Mouse (Mus musculus): ENCODE measurements around the gene Trmt10b. TPM values are rescaled to one million over a fixed set of nuclear protein-coding genes. Genes with fewer than 3 reads are reported as not detected.

Trmt10b gene
- total RNA-seq (2014; fragmentation: Nextera tagmentation) (10.5 and 19.3 TPM in 2 replicates), total RNA-seq (2017) (15.2 and 25.6 TPM in 2 replicates)

DNA sequence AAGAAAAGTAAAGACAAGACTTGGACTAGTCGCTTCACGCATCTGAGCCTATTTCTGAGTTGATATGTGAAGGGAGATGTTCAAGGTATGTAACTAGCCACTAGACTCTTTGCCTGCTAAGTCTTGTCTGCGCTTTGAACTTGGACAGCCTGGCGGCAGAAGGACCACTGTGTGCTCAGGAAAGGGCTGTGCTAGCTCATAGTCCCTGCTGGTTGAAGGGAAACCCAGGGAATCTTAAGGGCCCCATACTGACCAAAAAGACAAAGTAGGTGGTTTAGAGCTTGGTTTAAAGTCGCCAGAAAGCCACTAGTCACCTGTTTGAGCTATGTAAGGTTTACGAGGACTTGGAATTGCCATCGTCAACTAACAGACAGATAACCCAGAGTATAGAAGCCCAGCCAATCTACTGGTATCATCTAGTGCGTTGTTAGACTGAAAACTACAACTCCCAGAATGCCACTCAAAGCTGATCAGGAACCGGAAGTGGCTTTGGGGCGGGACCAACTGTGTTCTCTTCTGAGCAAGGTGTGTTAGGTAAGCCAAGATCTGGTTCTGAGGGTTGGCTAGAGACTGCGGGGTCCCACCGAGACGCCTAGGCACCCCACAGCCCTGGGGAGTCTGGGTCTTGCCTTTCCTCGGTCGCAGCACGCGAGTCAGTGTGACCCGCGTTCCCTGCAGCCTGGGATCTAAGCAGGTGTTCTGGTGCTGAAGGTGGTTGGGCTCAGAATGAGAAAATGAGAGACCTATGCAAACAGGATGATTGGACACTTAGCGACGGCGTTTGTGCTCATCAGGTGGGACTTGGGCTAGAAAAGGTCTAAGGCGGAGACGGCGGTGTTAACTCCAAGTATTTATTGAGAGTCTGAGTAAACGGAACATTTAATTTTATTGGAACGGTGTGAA, at the start of gene Trmt10b:
Trmt10b (plus strand) TSS at position 466 of the 903 bp plus-strand sequence.
- ATAC-seq (replicated peaks; ENCODE audit: poor library complexity, severe bottlenecking) = peak; percentile 95

DNA sequence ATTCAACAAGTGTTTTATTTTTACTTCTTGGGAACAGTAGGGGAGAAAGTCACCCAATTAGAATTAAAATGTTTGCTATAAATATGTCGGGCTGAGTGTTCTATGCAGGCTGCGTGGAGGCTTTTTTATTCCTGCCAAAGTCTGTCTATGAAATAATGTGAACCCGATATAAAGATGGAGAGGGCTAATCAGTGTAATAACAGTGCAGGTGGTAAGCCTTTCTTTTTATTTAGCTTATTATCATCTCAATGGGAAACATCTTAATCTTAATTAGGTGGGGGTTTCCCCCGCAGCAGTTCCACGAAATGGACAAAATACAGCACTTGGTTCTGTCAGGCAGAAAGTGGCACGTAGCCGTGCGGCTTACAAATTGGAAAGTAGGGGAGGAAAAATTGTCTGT, 45.7 kb upstream of the Trmt10b start:
- no peak for ATAC-seq (replicated peaks; ENCODE audit: poor library complexity, severe bottlenecking)

DNA sequence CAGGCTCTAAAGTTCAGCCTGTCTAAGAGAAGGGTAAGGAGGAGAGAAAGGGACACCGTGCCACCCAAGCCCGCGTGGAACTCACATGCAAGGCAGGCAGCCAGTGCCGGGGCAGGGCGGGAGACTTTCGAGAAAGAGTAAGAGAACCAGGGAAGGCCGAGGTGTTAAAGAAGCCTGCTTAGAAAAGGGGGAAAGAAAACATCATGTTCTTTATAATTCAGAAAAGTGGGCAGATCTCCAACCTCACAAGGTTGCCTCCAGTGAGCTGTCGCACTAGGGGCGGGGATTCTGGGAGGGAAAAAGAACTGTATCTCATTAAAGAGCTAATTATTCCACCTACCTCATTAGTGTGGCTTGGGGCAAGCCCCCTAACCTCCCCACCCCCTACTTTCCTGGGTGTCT, 44.1 kb upstream of the Trmt10b start:
- no peak for ATAC-seq (replicated peaks; ENCODE audit: poor library complexity, severe bottlenecking)

DNA sequence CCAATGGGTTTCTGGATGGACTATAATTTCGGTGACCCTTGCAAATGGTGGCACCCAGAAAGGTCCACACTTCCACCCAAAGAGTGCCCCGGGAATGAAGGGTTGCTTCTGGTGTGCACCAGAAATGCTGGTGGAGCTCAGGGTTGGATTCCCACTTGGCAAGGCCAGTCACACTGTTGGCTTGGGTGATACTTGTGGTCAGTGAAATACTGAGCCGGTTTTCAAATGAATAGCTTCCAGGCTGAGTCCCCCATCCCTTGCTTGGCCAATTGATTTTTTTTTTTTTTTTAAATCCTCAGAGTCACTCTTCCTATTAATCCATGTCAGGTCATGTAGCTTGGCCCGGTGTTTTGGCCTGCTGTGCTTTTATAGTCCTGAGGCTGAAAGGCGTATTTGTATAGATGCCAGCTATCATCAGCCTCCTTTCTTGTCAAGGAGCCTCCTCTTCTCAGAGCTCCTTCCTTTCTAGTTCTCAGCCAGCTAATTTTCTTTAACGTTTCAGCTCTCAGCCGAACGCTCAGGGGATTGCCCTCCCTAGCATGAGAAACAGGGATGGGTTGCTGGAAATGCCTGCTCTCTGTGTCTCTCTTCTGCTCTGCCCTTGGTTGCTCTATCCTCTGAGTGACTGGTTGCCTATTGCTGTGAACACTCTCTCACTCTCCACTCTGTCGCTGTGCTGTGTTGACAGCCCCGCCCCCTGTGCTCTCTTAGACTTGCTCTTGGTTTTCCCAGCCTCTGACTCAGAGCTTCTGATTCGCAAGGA, 42.9 kb upstream of the Trmt10b start:
- ATAC-seq (replicated peaks; ENCODE audit: poor library complexity, severe bottlenecking) = no peak

DNA sequence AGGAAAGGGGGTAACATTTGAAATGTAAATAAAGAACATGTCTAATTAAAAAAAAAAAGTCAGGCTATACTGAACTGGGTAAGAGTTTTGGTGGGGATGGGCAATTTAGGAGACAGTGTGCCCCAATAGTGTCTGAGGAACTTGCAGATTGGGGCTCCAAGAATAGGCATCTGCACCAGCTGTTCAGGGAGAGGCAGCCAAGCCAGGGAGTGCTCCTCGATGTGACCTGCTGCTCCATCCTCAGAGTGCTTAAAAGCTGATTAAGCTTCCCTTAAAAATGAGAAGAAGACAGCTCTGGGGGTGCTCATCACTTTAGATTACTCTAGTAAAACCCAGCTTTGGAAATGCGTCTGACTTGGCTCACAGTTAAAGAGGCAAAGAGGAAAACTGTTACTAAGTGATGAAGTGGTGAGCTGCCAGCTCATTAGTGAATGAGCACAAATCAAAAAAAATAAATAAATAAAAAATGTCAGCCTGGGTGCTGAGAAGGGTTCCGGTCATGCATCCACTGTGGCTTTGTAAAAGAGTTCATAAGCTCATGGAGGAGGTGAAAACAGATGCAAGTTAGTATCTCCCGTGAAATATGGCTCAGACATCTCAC, 37.6 kb upstream of the Trmt10b start:
- no peak for ATAC-seq (replicated peaks; ENCODE audit: poor library complexity, severe bottlenecking)

DNA sequence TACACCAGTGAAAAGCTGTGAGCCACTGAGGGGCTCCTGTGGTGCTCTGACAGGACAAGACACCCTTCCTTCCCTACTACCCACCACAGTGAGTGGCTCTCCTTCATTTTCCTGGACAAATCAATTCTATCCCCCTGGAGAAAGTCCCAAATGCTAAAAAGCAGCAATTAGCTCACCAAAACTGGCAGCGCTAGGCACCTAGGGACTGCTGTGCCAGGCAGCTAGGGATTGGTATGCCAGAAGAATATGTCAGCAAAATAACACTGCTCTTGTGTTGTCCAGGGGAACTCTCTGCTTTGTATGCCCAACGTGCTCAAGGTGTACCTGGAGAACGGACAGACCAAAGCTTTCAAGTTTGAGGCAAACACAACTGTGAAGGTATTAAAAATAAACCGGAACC, 35.4 kb upstream of the Trmt10b start:
- ATAC-seq (replicated peaks; ENCODE audit: poor library complexity, severe bottlenecking) = no peak

DNA sequence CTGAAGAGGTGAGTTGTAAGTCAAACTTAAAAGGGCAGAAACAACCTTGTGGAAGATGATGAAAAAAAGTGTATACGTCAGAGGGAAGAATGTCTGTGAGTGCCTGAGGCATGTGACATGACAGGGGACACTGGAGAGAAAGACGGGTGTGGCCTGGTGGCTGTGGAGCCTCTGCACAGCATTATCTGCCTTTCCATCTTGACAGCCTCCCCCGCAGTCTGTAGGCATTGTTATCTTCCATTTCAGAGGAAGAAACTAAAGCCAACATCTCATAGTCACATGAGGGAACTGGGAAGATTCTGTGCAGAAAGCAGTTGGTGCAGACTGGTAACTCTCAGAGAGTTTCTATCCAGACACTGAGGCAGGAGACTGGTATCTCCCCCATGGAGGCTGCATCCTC, 29.0 kb upstream of the Trmt10b start:
- no peak for ATAC-seq (replicated peaks; ENCODE audit: poor library complexity, severe bottlenecking)

DNA sequence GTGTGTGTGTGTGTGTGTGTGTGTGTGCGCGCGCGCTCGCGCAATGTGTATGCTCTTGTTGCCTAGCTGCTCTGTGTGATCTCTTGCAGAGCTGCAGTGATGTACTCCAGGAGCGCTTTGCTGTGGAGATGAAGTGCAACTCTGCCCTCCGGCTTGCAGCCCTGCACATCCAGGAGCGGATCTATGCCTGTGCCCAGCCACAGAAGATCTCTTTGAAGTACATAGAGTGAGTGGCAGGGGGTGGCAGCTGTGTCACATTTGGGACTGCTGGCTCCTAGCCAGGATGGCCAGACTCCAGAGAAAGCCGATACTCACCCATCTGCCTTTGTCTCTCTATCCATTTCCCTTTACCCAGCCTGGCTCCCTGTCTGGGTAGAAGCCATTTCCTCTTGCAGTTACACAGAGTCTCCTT, 25.9 kb upstream of the Trmt10b start:
- ATAC-seq (replicated peaks; ENCODE audit: poor library complexity, severe bottlenecking) = no peak

DNA sequence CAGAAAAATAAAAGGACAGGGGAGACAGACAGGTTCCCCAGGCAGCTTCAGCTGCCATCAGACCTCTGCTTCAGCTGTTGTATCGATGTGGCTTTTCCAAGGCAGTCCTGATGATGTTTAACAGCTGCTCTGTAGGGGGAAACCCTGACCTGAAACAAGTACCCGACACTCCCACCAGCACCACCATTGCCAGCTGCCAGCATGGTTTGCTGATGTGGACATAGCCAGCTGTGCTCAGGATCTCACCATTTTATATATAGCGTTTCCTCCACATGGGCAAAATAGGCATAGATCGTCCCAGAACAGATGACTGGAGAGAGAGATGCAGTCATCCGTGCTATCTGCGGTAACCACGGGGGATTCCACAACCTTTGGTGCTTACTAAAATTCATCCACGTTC, 21.2 kb upstream of the Trmt10b start:
- no peak for ATAC-seq (replicated peaks; ENCODE audit: poor library complexity, severe bottlenecking)

DNA sequence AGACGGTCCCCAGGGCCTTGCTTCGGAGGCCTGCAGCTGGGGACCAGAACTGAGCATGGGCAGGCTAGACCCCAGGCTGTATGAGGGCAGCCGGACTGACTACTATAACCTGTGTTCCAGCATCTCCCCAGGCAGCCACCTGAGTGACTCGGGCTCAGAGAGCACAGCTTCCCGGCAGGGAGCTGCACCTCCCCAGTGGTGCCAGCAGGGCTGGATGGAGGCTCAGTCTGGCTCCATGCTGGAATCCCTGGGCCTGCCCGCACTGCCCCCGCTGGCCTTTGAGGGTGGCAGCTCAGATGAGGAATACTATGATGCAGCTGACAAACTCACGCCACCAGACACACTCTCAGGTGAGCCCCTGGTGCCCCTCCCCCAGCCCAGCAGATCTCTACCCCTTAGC, 17.6 kb upstream of the Trmt10b start:
- peak; percentile 46 for ATAC-seq (replicated peaks; ENCODE audit: poor library complexity, severe bottlenecking)

DNA sequence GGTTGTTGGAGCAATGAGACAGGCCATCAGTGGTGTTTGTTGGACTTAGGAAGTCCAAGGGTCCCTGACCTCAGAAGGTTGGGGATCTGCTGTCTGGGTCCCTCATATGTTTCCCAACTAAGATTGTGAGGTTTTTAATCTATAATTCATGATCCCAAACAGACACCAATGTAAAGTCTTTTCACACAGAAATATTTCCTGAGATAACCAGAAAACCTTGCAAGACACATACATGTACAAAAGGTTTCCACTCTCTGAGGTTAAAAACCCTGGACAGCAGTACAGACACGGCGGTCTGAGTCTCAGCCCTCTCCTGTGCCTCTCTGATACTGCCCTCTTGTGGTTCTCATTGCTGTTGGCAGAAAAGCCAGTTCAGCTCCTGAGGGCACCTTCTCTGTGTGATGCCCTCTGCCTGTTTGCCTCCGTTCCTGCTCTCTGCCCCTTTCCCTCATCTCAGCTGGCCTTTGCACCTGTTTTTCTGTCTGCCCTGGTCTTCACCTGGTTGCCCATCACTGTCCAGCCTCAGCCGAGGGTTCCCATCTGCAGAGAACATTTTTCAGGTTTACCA, 16.9 kb upstream of the Trmt10b start:
- peak; percentile 79 for ATAC-seq (replicated peaks; ENCODE audit: poor library complexity, severe bottlenecking)

DNA sequence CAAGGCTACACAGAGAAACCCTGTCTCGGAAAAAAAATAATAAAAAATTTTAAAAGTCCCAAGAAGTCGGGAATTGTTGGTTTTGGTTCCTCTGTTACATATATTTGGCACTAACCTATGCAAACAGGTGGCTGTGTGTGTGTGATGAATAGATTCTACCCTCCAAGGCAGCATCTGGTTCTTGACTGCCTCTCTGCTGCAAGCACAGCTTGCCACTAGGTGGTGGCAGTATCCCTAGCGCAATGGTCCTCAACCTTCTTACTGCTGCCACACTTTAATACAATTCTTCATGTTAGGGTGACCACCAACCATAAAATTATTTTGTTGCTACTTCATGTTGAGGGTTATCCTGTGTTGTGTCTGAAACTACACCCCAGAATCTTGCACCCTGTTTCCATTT, 10.6 kb upstream of the Trmt10b start:
- no peak for ATAC-seq (replicated peaks; ENCODE audit: poor library complexity, severe bottlenecking)

DNA sequence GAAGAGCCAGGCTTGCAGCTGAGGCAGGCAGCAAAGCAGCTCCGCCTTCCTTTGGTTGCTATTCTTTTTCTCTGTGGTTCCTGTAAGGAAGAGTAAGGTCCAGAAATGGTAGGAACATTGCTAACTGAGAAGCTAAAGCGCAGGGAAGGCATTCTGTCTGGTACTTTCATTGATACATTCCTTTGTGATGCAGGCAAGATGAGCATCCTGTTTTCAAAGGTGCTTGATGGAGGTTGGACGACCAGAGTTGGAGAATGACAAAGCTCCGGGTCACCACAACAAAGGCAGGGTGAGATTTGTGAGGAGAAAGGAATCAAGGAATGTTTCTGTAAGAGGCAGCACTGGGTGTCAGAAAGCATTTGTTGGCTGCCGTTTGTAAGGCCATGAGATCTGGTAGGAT, 9.0 kb upstream of the Trmt10b start:
- ATAC-seq (replicated peaks; ENCODE audit: poor library complexity, severe bottlenecking) = no peak

DNA sequence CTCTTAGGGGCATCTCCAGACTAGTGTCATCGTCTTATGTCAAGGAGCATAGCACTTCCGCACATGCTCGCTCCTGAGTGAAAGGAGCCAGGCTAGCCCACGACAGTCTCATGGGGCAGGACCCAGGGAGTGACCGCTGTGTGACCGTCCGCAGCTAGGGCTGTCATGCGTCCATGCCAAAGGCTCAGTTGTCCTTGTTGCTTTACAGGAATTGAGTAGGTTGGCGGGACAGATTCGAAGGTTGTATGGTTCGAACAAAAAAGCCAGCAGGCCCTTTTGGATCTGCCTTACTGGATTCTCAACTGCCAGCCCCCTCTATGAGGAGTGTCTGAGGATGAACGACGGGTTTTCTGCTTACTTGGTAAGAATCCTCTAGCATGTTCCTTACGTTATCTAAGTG, 8.6 kb downstream of the Trmt10b start:
- no peak for ATAC-seq (replicated peaks; ENCODE audit: poor library complexity, severe bottlenecking)

DNA sequence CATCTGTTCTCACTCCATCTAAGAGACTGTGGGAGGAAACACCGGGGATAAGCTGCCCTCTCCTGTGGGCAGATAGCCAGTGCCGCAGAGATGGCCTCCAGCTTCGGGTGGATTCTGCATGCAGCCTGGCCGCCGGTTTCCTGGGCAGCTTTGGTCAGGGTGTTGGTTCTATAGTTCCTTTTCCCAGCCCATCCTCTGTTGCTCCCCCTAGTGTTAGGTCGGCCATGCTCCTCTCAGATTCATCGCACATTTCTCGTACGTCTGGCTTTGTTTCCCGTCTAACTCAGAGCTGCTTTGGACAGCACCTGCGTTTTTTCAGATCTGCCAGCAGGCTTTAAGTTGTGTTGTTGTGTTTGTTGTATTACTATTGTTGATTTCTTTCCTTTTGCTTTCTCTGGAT, 11.1 kb downstream of the Trmt10b start:
- ATAC-seq (replicated peaks; ENCODE audit: poor library complexity, severe bottlenecking) = peak; percentile 42; the same call in 1 of the 2 replicates

DNA sequence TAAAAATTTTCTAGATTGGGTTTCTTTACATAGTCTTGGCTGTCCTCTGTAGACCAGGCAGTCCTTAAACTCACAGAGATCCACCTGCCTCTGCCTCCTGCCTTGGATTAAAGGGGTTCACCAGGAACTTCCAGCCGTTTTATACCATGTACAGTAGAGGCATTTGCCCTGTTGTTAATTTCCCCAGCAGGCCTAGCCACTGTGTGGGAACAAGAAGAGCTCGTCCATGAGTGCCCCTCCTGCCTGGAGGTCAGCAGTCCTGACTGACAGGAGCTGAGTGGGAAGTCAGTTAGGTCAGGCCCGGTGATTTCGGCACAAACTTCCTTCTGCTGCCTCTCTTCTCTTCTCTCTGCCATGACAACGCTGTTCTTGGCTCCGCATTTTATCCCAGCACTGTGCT, 11.7 kb downstream of the Trmt10b start:
- no peak for ATAC-seq (replicated peaks; ENCODE audit: poor library complexity, severe bottlenecking)

DNA sequence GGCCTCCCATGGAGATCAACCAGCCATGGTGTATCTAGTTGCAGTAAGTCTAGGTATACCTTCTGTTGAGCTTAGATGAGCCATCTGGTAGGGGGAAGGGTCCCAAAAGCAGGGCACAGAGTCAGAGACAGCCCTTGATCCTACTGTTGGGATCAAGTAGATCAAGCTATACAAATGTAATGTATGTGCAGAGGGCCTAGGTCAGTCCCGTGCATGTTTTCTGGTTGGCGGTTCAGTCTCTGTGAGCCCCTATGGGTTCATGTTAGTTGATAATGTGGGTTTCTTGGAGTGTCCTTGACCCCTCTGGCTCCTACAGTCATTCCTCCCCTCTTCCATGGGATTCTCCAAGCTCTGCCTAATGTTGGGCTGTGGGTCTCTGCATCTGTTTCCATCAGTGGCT, 14.1 kb downstream of the Trmt10b start:
- no peak for ATAC-seq (replicated peaks; ENCODE audit: poor library complexity, severe bottlenecking)

DNA sequence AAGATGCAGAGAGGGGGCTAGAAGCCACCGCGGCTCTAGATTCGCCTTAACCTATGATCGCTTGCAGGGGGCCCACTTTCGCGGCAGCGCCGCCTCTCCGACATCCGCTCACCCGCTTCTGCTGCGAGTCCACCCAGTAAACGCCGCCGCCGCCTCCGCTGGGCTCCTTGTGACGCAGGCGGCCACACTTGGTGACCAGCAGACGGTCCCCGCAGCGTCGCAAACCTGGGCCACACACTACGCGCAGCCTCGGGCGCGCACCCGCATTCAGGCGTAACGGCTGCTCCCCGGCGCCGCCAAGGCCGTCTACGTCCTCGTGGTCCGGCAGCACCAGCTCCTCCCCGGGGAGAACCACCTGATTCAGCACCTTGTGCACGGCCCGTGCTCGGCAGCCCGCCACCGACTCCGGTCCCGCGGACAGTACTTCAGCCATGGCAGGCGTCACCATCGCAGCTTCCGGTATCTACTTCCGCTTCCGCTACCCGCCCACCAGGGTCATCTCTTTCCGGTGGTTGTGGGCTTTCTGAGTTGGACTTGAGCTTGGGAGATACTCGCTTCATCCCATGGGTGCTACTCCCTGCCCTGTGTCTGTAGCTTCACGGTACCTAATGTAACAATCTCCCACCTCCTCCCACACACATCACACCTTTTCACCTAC, 23.4 kb downstream of the Trmt10b start:
- peak; percentile 92 for ATAC-seq (replicated peaks; ENCODE audit: poor library complexity, severe bottlenecking)

DNA sequence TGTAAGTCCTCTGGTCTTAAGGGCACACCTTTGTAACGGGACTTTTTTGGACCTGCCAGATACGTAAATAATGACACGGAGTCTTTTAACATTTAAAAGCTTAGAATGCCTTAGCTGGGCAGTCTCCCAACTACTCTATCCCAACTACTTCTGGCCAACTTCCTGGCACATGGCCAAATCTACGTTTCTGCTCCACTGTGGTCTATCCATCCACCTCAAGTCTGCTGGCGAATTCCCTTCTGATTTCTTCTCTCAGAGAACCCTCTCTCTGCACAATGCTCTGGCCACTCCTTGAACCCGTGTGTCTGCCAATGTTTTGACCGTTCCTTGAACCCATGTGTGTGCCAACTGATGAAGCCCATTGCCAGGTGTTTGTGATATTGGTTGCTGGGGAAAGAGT, 34.2 kb downstream of the Trmt10b start:
- no peak for ATAC-seq (replicated peaks; ENCODE audit: poor library complexity, severe bottlenecking)

DNA sequence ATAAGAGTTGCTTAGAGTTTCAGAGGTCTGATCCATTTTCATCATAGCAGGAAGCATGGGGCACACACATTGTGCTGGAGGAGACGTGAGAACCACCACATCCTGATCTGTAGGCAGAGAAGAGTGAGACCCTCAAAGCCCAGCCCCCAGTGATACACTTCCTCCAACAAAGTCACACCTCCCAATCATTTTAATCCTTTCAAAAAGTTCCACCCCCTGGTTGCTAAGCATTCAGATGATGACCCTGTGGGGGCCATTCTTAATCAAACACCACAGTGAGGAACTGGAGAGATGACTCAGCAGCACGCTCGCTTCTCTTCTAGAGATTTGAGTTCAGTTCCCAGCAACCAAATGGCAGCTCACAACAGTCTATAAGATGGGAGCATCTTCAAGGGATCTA, 35.5 kb downstream of the Trmt10b start:
- ATAC-seq (replicated peaks; ENCODE audit: poor library complexity, severe bottlenecking) = peak; percentile 35; the same call in 1 of the 2 replicates

Measured in granulocyte monocyte progenitor cell, adult 5-6 weeks (primary cell).